Mouse (Mus musculus): Measurements from ENCODE around the gene Adgrg6.
A peak's percentile ranks its signal among the peaks of the same experiment; 100 is the strongest.

Adgrg6 gene

GRCm38 (mm10) chr10:14483257-14483656 is 62.2 kb downstream of the Adgrg6 start:
- no peak for DNase-seq

GRCm38 (mm10) chr10:14482483-14482882 is 63.0 kb downstream of the Adgrg6 start:
- peak; percentile 8 for DNase-seq

GRCm38 (mm10) chr10:14480928-14481327 is 64.5 kb downstream of the Adgrg6 start:
- no peak for DNase-seq

GRCm38 (mm10) chr10:14476393-14476792 is 69.1 kb downstream of the Adgrg6 start:
- no peak for DNase-seq

GRCm38 (mm10) chr10:14475641-14476040 is 69.8 kb downstream of the Adgrg6 start:
- no peak for DNase-seq

- no peak for DNase-seq
These were observed 70.7 kb downstream of the Adgrg6 start for GRCm38 (mm10) chr10:14474541-14475305.

- no peak for DNase-seq
These were observed 74.4 kb downstream of the Adgrg6 start for GRCm38 (mm10) chr10:14471039-14471550.

GRCm38 (mm10) chr10:14468623-14469022 is 76.8 kb downstream of the Adgrg6 start:
- DNase-seq, result no peak

- DNase-seq, result no peak
These were observed 81.5 kb downstream of the Adgrg6 start for GRCm38 (mm10) chr10:14463796-14464511.

- DNase-seq, result no peak
These were observed 84.4 kb downstream of the Adgrg6 start for GRCm38 (mm10) chr10:14460933-14461514.

- no peak for DNase-seq
These were observed 85.1 kb downstream of the Adgrg6 start for GRCm38 (mm10) chr10:14460252-14460932.

GRCm38 (mm10) chr10:14459819-14460218 is 85.6 kb downstream of the Adgrg6 start:
- no peak for DNase-seq

GRCm38 (mm10) chr10:14459330-14459729 is 86.1 kb downstream of the Adgrg6 start:
- DNase-seq, result no peak

GRCm38 (mm10) chr10:14454481-14454880 is 91.0 kb downstream of the Adgrg6 start:
- no peak for DNase-seq

- DNase-seq, result no peak
These were observed 93.6 kb downstream of the Adgrg6 start for GRCm38 (mm10) chr10:14451811-14452210.

- peak; percentile 6 for DNase-seq
These were observed 95.4 kb downstream of the Adgrg6 start for GRCm38 (mm10) chr10:14450073-14450472.

GRCm38 (mm10) chr10:14445590-14446291 is 99.7 kb downstream of the Adgrg6 start:
- DNase-seq, result no peak

GRCm38 (mm10) chr10:14440860-14441579 is 104.4 kb downstream of the Adgrg6 start:
- no peak for DNase-seq

- peak; percentile 25 for DNase-seq
These were observed 141.4 kb downstream of the Adgrg6 start for GRCm38 (mm10) chr10:14404070-14404469.

- DNase-seq, result no peak
These were observed 143.7 kb downstream of the Adgrg6 start for GRCm38 (mm10) chr10:14401744-14402143.

- DNase-seq, result peak; percentile 77
These were observed 154.3 kb downstream of the Adgrg6 start for GRCm38 (mm10) chr10:14391025-14391639.

Data from right cerebral cortex, postnatal 4 days (tissue).